Mouse (Mus musculus) thymus, postnatal 14 days (tissue): Measurements from ENCODE around the gene Gm28036.
"Not testable (repeated sequence)": the region's sequence is repeated elsewhere in the genome, so short reads cannot be mapped to it uniquely, and the experiment has no call there.

ENCODE experiments used
- DNase-seq: peaks from one replicate; pipeline ENCODE4 v3.0.0; 2021

The Gm28036 gene

GRCm38 (mm10) chr2:156126992-156127391 lies at the start of gene Gm28036:
Gene Gm28036 (minus strand): TSS chr2:156127092.
- no peak for DNase-seq

GRCm38 (mm10) chr2:156166557-156166956 lies 39.7 kb upstream of the Gm28036 start:
- DNase-seq, result no peak

- no peak for DNase-seq
Observed at GRCm38 (mm10) chr2:156165478-156165877, 38.6 kb upstream of the Gm28036 start.

- DNase-seq, result no peak
Observed at GRCm38 (mm10) chr2:156151538-156151937, 24.6 kb upstream of the Gm28036 start.

GRCm38 (mm10) chr2:156147316-156147915 lies 20.5 kb upstream of the Gm28036 start:
- DNase-seq, result no peak

GRCm38 (mm10) chr2:156146272-156146989 lies 19.5 kb upstream of the Gm28036 start:
- no peak for DNase-seq

- no peak for DNase-seq
Observed at GRCm38 (mm10) chr2:156145486-156146130, 18.7 kb upstream of the Gm28036 start.

GRCm38 (mm10) chr2:156143953-156144724 lies 17.2 kb upstream of the Gm28036 start, which contains the start of the genes Romo1 and Nfs1:
Gene Romo1 (plus strand): TSS chr2:156144039.
Gene Nfs1 (minus strand): TSS chr2:156144186.
- peak; percentile 96 for DNase-seq

- DNase-seq, result no peak
Observed at GRCm38 (mm10) chr2:156143367-156143766, 16.5 kb upstream of the Gm28036 start.

GRCm38 (mm10) chr2:156142820-156143219 lies 15.9 kb upstream of the Gm28036 start:
- DNase-seq, result peak; percentile 13

- DNase-seq, result peak; percentile 10
Observed at GRCm38 (mm10) chr2:156135695-156136094, 8.8 kb upstream of the Gm28036 start.

- DNase-seq, result no peak
Observed at GRCm38 (mm10) chr2:156134161-156134560, 7.3 kb upstream of the Gm28036 start.

GRCm38 (mm10) chr2:156123731-156124130 lies 3.2 kb downstream of the Gm28036 start:
- no peak for DNase-seq

- DNase-seq, result no peak
Observed at GRCm38 (mm10) chr2:156119566-156119965, 7.3 kb downstream of the Gm28036 start.

GRCm38 (mm10) chr2:156112080-156112423 lies 14.8 kb downstream of the Gm28036 start:
- DNase-seq, result not testable (repeated sequence)

GRCm38 (mm10) chr2:156111358-156112079 lies 15.4 kb downstream of the Gm28036 start, which contains the start of the genes Cpne1 and Rbm12:
Gene Cpne1 (minus strand): TSS chr2:156111965.
Gene Rbm12 (minus strand): TSS chr2:156111978.
- DNase-seq, result peak; percentile 97

GRCm38 (mm10) chr2:156110627-156111357 lies 16.1 kb downstream of the Gm28036 start:
- peak; percentile 27 for DNase-seq

- no peak for DNase-seq
Observed at GRCm38 (mm10) chr2:156091926-156092325, 35.0 kb downstream of the Gm28036 start.

- no peak for DNase-seq
Observed at GRCm38 (mm10) chr2:156089799-156090198, 37.1 kb downstream of the Gm28036 start.

GRCm38 (mm10) chr2:156087391-156088110 lies 39.3 kb downstream of the Gm28036 start:
- no peak for DNase-seq

- no peak for DNase-seq
Observed at GRCm38 (mm10) chr2:156084541-156084940, 42.4 kb downstream of the Gm28036 start.
